Mouse (Mus musculus) MEL (cell line): Measurements from ENCODE around the gene Bckdhb. TPM values are rescaled to one million over a fixed set of nuclear protein-coding genes. Genes with fewer than 3 reads are reported as not detected.
A peak's percentile ranks its signal among the peaks of the same experiment; 100 is the strongest.

Source experiments
- DNase-seq: peaks from one replicate; pipeline ENCODE4 v3.0.0; 2011; ENCODE audit warnings: low read depth, low spot score
- H3K27ac ChIP-seq: 2 replicates; pipeline ENCODE4 v1.5.1; 2012; ENCODE audit warnings: low read depth, mild to moderate bottlenecking, control low read depth, low read length, moderate library complexity; ENCODE audit not compliant: control insufficient read depth
- H3K27me3 ChIP-seq, 2 experiments: fragments of 150-350 bp in 1 of 2; sonication (generic) in 1 of 2; 2 replicates each; pipeline ENCODE4 v1.6.1; 2012; ENCODE audit warnings: low read length in 2 of 2, mild to moderate bottlenecking in 2 of 2, improper control_type of control experiment in 1 of 2, moderate library complexity in 1 of 2; ENCODE audit not compliant: insufficient read depth in 2 of 2, control insufficient read depth in 1 of 2
- H3K36me3 ChIP-seq, 2 experiments: 2 replicates each; pipeline ENCODE4 v1.6.1; 2012 to 2014; ENCODE audit warnings: low read length in 2 of 2, improper control_type of control experiment in 1 of 2, inconsistent platforms in 1 of 2, mild to moderate bottlenecking in 1 of 2; ENCODE audit not compliant: insufficient read depth in 2 of 2, control insufficient read depth in 1 of 2
- H3K4me1 ChIP-seq, 2 experiments: fragments of 150-350 bp in 1 of 2; sonication (generic) in 1 of 2; 2 replicates each; pipeline ENCODE4 v1.6.1; 2012; ENCODE audit warnings: low read length in 2 of 2, improper control_type of control experiment in 1 of 2, mild to moderate bottlenecking in 1 of 2; ENCODE audit not compliant: insufficient read depth in 2 of 2, control insufficient read depth in 1 of 2
- H3K4me3 ChIP-seq, 2 experiments: fragments of 150-350 bp in 1 of 2; sonication (generic) in 1 of 2; 2 replicates each; pipeline ENCODE4 v1.5.1; 2012; ENCODE audit warnings: low read depth in 2 of 2, low read length in 2 of 2, mild to moderate bottlenecking in 2 of 2, moderate library complexity in 2 of 2, control low read depth in 1 of 2, improper control_type of control experiment in 1 of 2; ENCODE audit not compliant: control insufficient read depth in 1 of 2, insufficient read depth in 1 of 2
- H3K79me2 ChIP-seq: 2 replicates; pipeline ENCODE4 v1.6.1; 2012; ENCODE audit warnings: mild to moderate bottlenecking, low read length, moderate library complexity; ENCODE audit not compliant: control insufficient read depth, poor library complexity, insufficient read depth
- H3K9ac ChIP-seq: 2 replicates; pipeline ENCODE4 v1.6.1; 2012; ENCODE audit warnings: low read depth, mild to moderate bottlenecking, control low read depth, low read length, moderate library complexity; ENCODE audit not compliant: control insufficient read depth, poor library complexity, severe bottlenecking
- H3K9me3 ChIP-seq: fragments of 150-350 bp; sonication (generic); replicated peaks from 2 replicates; pipeline ENCODE4 v1.6.1; 2012; ENCODE audit warnings: mild to moderate bottlenecking, low read length, improper control_type of control experiment, moderate library complexity; ENCODE audit not compliant: insufficient read depth
- CHD1 ChIP-seq: IDR thresholded peaks from 2 replicates; pipeline ENCODE4 v1.6.1; 2012; ENCODE audit warnings: low read depth, mild to moderate bottlenecking, inconsistent platforms, low read length, improper control_type of control experiment
- GATA1 ChIP-seq: IDR thresholded peaks from 2 replicates; pipeline ENCODE4 v1.6.1; 2011; ENCODE audit warnings: low read depth, low read length, improper control_type of control experiment
- HCFC1 ChIP-seq: IDR thresholded peaks from 2 replicates; pipeline ENCODE4 v1.6.1; 2012; ENCODE audit warnings: low read depth, mild to moderate bottlenecking, inconsistent platforms, low read length, improper control_type of control experiment, moderate library complexity
- JUND ChIP-seq: IDR thresholded peaks from 2 replicates; pipeline ENCODE4 v1.6.1; 2011; ENCODE audit warnings: low read depth, mild to moderate bottlenecking, improper control_type of control experiment, low read length
- KAT2A ChIP-seq: conservative IDR thresholded peaks from 2 replicates; pipeline ENCODE4 v1.6.1; 2012; ENCODE audit warnings: low read depth, low read length, improper control_type of control experiment, inconsistent platforms
- MAFK ChIP-seq: IDR thresholded peaks from 2 replicates; pipeline ENCODE4 v1.6.1; 2011; ENCODE audit warnings: low read depth, mild to moderate bottlenecking, low read length, improper control_type of control experiment, borderline replicate concordance
- MAX ChIP-seq: IDR thresholded peaks from 2 replicates; pipeline ENCODE4 v1.6.1; 2011; ENCODE audit warnings: low read length, improper control_type of control experiment
- MEF2A ChIP-seq: IDR thresholded peaks from 2 replicates; pipeline ENCODE4 v1.6.1; 2014; ENCODE audit warnings: low read depth, mild to moderate bottlenecking, inconsistent platforms, low read length, improper control_type of control experiment; ENCODE audit not compliant: poor library complexity, insufficient replicate concordance, severe bottlenecking; ENCODE audit errors: extremely low read depth
- MYB ChIP-seq: IDR thresholded peaks from 2 replicates; pipeline ENCODE4 v1.6.1; 2011; ENCODE audit warnings: mild to moderate bottlenecking, low read depth, low read length, improper control_type of control experiment
- NELFE ChIP-seq: IDR thresholded peaks from 2 replicates; pipeline ENCODE4 v1.6.1; 2011; ENCODE audit warnings: low read depth, low read length, improper control_type of control experiment
- USF1 ChIP-seq: IDR thresholded peaks from 2 replicates; pipeline ENCODE4 v1.6.1; 2014; ENCODE audit warnings: low read depth, mild to moderate bottlenecking, inconsistent platforms, low read length, improper control_type of control experiment, moderate library complexity
- ZC3H11A ChIP-seq: IDR thresholded peaks from 2 replicates; pipeline ENCODE4 v1.6.1; 2012; ENCODE audit warnings: low read depth, mild to moderate bottlenecking, inconsistent platforms, low read length, improper control_type of control experiment
- ZKSCAN1 ChIP-seq: IDR thresholded peaks from 2 replicates; pipeline ENCODE4 v1.6.1; 2012; ENCODE audit warnings: low read depth, mild to moderate bottlenecking, inconsistent platforms, low read length, improper control_type of control experiment, moderate library complexity
- polyA plus RNA-seq, 2 experiments: library from polyadenylated mRNA; stranded (reverse) in 1 of 2; unstranded in 1 of 2; fragments of >175 nt in 1 of 2; fragments of >200 nt in 1 of 2; gene quantifications; 2 replicates each; pipeline versions ENCODE4 v1.2.1 to v1.2.4; 2012; ENCODE audit warnings: low replicate concordance in 2 of 2, low read depth in 1 of 2; ENCODE audit not compliant: insufficient read length in 2 of 2, insufficient read depth in 1 of 2, missing spikeins in 1 of 2
- total RNA-seq: library from RNA; depleted of rRNA; stranded (reverse); fragments of 300-350 nt; gene quantifications from 2 replicates; pipeline ENCODE4 v1.2.3, GENCODE M21; 2012

Bckdhb gene
- total and polyA plus RNA-seq, 3 experiments, result 15.9 to 26.6 TPM; not detected in 1

GRCm38 (mm10) chr9:84047436-84047835, 122.5 kb downstream of the Bckdhb start:
- TF ChIP-seq ZC3H11A (no peak), USF1 (no peak), MAFK (no peak), CHD1 (no peak), GATA1 (no peak), KAT2A (no peak), JUND (no peak), NELFE (no peak)
- TF ChIP-seq, all 39 proteins: peak for 0
- H3K4me3 ChIP-seq, result no peak overlapping the region
- H3K4me1 ChIP-seq, result peaks cover 8 to 9% of the 10 kb centered on the region in 2 experiments; a peak in 3 of 4 replicates
- H3K36me3 ChIP-seq, result peaks cover 0 to 11% of the 10 kb centered on the region in 2 experiments; a peak in 2 of 4 replicates
- H3K79me2 ChIP-seq, result no peaks in the 10 kb centered on the region
- H3K9ac ChIP-seq, result no peak overlapping the region
- no peaks in the 10 kb centered on the region for H3K27me3 ChIP-seq
- no peaks in the 10 kb centered on the region for H3K9me3 ChIP-seq
- H3K27ac ChIP-seq, result no peak overlapping the region
- DNase-seq, result no peak

- no peak overlapping the region for H3K4me3 ChIP-seq
- H3K9ac ChIP-seq, result no peak overlapping the region
- DNase-seq, result no peak
- peak overlapping the region; percentile 39; the same call in 1 of the 2 replicates for H3K27ac ChIP-seq
- TF ChIP-seq JUND (no peak), ZKSCAN1 (no peak), MEF2A (no peak)
- H3K27me3 ChIP-seq, result no peaks in the 10 kb centered on the region
- no peaks in the 10 kb centered on the region for H3K79me2 ChIP-seq
- no peaks in the 10 kb centered on the region for H3K9me3 ChIP-seq
- peaks cover 0 to 11% of the 10 kb centered on the region in 2 experiments; a peak in 2 of 4 replicates for H3K36me3 ChIP-seq
- peaks cover 8 to 9% of the 10 kb centered on the region in 2 experiments; a peak in 3 of 4 replicates for H3K4me1 ChIP-seq
Observed at GRCm38 (mm10) chr9:84049142-84049541, 124.2 kb downstream of the Bckdhb start.

GRCm38 (mm10) chr9:84050867-84051635, 126.1 kb downstream of the Bckdhb start:
- Histone ChIP-seq H3K4me1 (peaks cover 8 to 9% of the 10 kb centered on the region in 2 experiments; a peak in 3 of 4 replicates), H3K79me2 (no peaks in the 10 kb centered on the region), H3K27me3 (no peaks in the 10 kb centered on the region), H3K9ac (no peak overlapping the region), H3K27ac (no peak overlapping the region), H3K9me3 (no peaks in the 10 kb centered on the region), H3K36me3 (peaks cover 0 to 11% of the 10 kb centered on the region in 2 experiments; a peak in 2 of 4 replicates), H3K4me3 (no peak overlapping the region)
- TF ChIP-seq HCFC1 (no peak), MYB (no peak), GATA1 (no peak), MAX (no peak)
- no peak for DNase-seq
